Mouse (Mus musculus) olfactory bulb, adult 2 months (tissue): Measurements from ENCODE around the gene Olfr1222.

Experiments
- CTCF ChIP-seq: fragments of 200-500 bp; IDR thresholded peaks from 2 replicates; pipeline ENCODE4 v1.5.1; 2012; ENCODE audit warnings: low read depth, mild to moderate bottlenecking, low read length, moderate library complexity; ENCODE audit not compliant: insufficient read depth
- POLR2A ChIP-seq: fragments of 200-500 bp; IDR thresholded peaks from 2 replicates; pipeline ENCODE4 v1.6.1; 2012; ENCODE audit warnings: mild to moderate bottlenecking, low read depth, low read length, moderate library complexity; ENCODE audit not compliant: insufficient read depth

- no peak for TF ChIP-seq CTCF
- no peak for TF ChIP-seq POLR2A
These were observed 41.7 kb upstream of the Olfr1222 start, which contains the start of gene Olfr1225 for GRCm38 (mm10) chr2:89174569-89174968.
